Mouse (Mus musculus) fibroblast of lung, adult 2 months (primary cell): Measurements from ENCODE around the gene Wdr59.

Experiments used
- DNase-seq: peaks from one replicate; pipeline ENCODE4 v3.0.0-alpha.2; 2011; ENCODE audit warnings: low read depth

Gene Wdr59

DNA sequence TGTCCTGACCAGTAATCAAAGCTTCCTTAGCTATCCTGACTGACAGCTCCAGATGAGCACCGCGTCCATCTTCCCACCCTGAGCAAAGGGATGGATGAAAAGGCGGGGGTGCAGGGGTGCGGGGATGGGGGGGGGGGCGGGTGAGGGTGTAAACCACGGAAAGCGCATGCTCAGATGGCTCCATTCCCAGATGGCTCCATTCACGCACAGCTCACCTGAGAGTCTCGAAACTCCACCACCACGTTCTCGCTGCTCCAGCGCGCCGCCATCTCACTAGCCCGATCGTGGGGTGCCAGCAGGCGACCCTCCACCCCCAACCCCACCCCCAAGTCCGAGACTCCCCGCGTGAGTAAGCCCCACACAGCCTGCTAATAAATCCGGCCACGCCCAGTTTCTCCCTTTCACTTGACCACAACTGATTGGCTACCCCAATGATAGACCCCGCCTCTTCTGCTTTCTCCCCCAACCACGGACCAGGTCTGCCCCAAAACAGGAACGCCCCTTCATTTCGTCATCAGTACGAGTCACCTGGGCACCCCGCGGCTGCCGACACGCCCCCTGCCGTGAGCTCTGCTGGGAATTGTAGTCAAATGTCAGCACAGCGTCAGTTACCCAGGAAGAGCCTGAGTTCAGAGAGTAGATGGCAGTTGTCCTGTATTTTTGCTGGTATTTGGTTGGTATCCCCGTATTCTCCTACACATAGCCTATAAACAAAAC, at the start of gene Wdr59:
Gene Wdr59 (minus strand): TSS at position 380 of the 717 bp plus-strand sequence.
- DNase-seq, result peak; percentile 96

GRCm38 (mm10) chr8:111571661-111572060, 49.8 kb upstream of the Wdr59 start:
- DNase-seq, result no peak

DNA sequence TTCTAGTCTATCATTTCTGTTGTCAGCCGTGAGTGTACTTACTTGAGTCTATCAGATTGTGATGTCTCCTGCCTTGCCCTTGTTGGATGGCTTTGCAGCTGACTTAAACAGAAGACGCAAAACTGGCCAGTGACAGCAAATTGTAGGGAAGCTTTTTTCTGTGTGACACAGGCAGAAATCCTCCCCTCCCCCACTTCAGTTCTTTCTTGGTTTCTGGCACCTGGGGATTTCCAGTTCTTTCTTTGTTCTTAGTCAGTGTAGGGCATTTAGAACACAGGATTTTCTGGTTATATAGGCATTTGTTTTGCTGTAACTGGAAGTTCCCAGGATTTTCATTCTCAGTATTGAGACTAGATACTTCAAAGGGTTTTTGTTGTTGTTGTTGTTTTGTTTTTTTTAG, 48.5 kb upstream of the Wdr59 start:
- DNase-seq, result no peak

GRCm38 (mm10) chr8:111569926-111570325, 48.0 kb upstream of the Wdr59 start:
- DNase-seq, result no peak

DNA sequence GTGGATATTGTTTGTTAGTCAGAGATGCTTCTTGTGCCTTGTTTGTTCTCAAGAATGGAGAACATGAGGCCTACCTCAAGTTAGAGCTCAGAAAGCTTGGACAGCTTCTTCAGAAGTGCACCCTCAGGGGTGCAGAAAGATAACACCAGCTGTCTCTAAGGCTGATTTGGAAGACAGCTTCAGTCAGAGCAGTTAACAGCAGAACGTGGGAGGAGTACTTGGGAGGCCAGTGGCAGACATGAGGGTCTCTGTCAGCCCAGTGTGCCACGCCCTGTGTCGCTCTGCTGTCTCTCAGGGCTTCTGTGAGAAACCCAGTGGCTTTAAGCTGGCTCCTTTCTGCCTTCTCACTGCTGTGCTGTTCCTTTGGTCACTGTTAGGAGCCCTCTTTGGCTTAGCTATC, 46.1 kb upstream of the Wdr59 start:
- DNase-seq, result no peak

- DNase-seq, result no peak
These were observed 45.7 kb upstream of the Wdr59 start for GRCm38 (mm10) chr8:111567571-111567970.

GRCm38 (mm10) chr8:111566326-111566725, 44.4 kb upstream of the Wdr59 start:
- no peak for DNase-seq

DNA sequence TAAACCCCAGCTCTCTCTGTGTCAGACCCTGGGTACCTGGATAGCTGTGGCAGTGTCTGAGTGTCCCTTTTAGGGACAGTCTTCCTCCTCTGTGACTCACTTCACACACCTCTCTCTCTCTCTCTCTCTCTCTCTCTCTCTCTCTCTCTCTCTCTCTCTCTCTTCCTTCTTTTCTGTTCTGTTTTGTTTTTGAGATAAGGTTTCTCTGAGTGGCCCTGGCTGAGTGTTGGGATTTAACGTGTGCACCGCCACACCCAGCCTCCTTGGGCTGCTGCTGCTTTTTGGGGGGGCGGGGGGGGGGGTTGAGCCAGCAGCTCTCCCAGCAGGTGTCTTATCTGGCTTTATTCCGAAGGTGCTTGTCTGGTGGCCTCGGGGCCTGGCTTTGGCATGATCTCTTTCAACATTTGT, 43.9 kb upstream of the Wdr59 start:
- no peak for DNase-seq

- DNase-seq, result no peak
These were observed 42.2 kb upstream of the Wdr59 start for GRCm38 (mm10) chr8:111564093-111564492.

GRCm38 (mm10) chr8:111563687-111564086, 41.8 kb upstream of the Wdr59 start:
- no peak for DNase-seq

- DNase-seq, result no peak
These were observed 41.2 kb upstream of the Wdr59 start for GRCm38 (mm10) chr8:111563075-111563474.

DNA sequence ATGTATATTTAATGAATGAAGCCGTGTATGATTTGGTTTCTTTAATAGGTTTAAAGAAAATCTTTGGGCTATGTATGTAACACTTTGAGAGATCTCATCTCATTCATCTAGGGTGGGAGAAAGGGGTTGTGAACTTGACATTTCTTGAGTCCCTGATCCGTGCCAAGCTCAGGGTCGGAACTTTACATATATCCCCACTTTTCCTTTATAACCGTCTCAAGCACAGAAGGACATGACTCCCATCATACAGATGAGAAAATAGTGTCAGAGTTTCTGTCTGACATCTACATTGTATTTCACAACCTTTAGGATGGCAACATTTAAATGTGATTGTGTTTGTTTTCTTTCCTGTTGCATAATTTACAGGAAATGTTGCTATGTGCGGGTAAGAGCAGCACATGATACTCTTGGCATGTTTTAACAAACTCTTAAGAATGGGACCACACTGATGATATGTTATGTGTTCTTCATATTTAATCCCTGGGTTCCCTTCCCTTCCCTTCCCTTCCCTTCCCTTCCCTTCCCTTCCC, 40.4 kb upstream of the Wdr59 start:
- DNase-seq, result no peak

DNA sequence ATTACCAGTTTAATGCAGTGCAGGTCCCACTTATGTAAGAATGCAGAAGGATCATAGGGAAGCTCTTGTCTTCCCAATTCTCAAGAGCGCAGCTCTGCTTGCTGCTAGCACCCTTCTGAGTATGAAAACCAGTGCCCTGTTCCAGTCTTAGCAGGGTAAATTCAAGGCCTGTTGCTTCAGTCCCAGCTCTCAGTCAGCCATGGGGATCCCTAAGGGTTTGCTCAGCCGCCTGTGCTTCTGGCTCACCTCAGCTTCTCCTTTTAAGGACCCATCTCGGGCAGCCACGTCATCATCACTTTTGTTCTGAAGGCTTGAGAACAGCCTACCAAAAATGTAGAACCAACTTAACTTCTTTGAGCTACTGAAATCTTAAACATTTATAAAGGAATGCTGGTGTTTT, 39.9 kb upstream of the Wdr59 start:
- DNase-seq, result no peak

GRCm38 (mm10) chr8:111551511-111552130, 29.7 kb upstream of the Wdr59 start:
- DNase-seq, result no peak

GRCm38 (mm10) chr8:111550002-111550870, 28.3 kb upstream of the Wdr59 start:
- no peak for DNase-seq

GRCm38 (mm10) chr8:111548201-111548600, 26.3 kb upstream of the Wdr59 start:
- no peak for DNase-seq

GRCm38 (mm10) chr8:111547144-111547543, 25.3 kb upstream of the Wdr59 start:
- DNase-seq, result no peak

DNA sequence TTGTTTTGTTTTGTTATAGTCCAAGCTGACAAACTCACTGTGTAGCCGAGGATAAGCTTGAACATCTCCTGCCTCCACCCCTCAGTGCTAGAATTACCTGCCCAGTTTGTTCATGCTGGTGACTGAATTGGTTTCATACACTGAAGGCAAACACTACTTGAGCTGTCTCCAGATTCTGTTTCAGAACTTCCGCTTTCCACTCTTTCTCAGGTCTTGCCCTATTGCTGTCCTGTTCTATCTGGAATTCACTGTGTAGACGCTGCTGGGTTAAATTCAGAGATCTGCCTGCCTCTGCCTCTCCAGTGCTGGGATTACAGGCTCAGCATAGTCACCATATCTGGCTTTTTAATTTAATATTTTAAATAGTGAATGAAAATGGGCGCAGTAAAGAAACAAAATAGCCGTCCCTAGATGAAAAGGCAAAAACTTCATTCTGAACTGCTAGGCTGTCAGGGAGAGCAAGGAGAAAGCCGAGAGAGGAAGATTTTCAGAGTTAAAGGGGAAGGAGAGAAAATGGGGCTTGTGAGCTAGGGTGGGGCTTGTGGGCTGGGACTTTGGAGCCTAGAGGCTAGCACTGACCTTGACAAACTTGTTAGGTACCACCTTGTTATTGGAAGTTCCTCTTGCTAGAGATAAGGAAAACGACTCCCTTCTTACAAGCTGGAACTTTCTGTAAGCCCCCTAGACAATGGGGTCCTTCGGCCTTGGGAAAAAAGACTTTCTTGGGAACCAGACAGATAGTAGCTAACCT, 23.7 kb upstream of the Wdr59 start:
- no peak for DNase-seq

- DNase-seq, result no peak
These were observed 22.0 kb upstream of the Wdr59 start for GRCm38 (mm10) chr8:111543712-111544380.

DNA sequence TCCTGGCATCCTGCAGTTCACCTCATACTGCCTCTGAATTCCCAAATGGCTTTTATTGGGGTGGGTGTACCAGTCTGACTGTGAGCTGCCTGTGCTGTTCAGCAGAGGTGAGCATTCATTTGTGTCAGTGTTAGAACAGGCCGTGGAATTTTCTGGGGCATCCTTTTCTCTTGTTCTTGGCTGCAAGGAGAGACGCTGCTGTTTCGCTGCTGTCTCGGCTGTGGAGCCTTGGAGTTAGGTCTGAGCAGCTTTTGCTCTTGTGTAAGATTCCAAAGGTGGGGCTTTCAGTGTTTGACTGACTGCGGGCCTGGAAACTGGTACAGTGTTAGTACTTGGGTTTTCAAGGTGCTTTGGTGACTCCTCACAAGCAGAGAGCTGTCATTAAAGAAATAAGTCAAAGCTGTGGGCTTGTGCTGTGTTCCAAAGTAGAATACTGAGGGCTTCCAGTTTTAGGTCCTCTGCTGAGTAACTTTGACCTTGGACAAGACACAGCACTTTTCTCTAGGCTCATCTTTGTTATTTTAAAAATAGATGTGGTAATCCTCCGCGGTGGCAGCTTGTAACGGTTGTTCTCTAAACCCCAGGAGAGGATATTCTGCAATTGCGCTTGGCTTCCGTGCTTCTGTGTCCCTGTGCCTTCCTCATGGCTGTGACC, 17.7 kb upstream of the Wdr59 start:
- no peak for DNase-seq

DNA sequence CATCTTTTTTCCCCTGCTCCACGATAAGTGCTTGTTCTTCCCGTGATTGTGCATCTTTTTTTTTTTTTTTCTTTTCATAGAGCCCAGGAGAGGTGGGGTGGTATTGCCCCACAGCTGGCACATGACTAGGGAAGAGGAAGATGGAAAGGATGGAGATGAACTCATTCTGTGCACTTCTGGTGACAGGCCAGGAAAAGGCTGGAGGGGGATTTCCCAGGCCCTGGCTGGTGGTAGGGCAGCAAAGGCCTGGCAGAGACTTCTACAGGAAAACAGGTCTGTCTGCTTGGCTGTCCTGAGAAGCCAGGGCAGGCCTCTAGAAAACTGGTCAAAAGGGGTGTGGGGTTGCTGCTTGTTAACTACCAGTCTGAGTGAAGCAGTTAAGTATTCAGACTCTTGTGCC, 16.3 kb upstream of the Wdr59 start:
- DNase-seq, result peak; percentile 56
